Mouse (Mus musculus): ENCODE measurements around the gene Rcan2. TPM values are rescaled to one million over a fixed set of nuclear protein-coding genes. Genes with fewer than 3 reads are reported as not detected.

Gene Rcan2
- total RNA-seq (2021): 100 to 1,000 TPM; 382 to 439 TPM
- 195 and 279 TPM in 2 replicates for polyA plus RNA-seq (2012; rRNA removed)
- long read RNA-seq, transcript Rcan2-204 (5 exons, 1,003 nt): minor isoform, 10 of 363 reads
- long read RNA-seq, transcript Rcan2-206 (5 exons, 2,914 nt): major isoform, 247 of 363 reads
- long read RNA-seq, transcript Rcan2-202 (5 exons, 3,226 nt): minor isoform, 23 of 363 reads
- long read RNA-seq, partial matches to known transcripts: 9 of 363 reads
- long read RNA-seq, other reads (novel, unspliced or antisense): 74 of 363 reads

GRCm38 (mm10) chr17:43801077-43801476, at the start of gene Rcan2:
Gene Rcan2, plus strand, starts transcription at chr17:43801351.
- Histone ChIP-seq H3K27ac (peak within 1 kb of the TSS; percentile 95), H3K27me3 (ENCODE audit: control insufficient read depth, insufficient read depth, low read length) (no peaks in the 10 kb centered on the region), H3K4me3 (peak within 1 kb of the TSS; percentile 69), H3K36me3 (ENCODE audit: control insufficient read depth, insufficient read depth, low read length) (no peaks in the 10 kb centered on the region; the same call in 1 of the 2 replicates), H3K9ac (ENCODE audit: low read depth, low read length) (peak within 1 kb of the TSS; percentile 99), H3K4me1 (ENCODE audit: control insufficient read depth, insufficient read depth, low read length) (peaks cover 2% of the 10 kb centered on the region; the same call in 1 of the 2 replicates), H3K79me2 (replicated peaks; ENCODE audit: control insufficient read depth, insufficient read depth, low read length) (0 out of 2 replicates have a peak, but pooled peaks cover 1% of the 10 kb centered on the region)
- WGBS: 3% methylated on average over 7 of the region's 7 CpGs
- intact Hi-C loops (cut with DNase I): loop anchor here (1.0 to 5.0 kb wide), 3 partner anchors 68 to 236 kb away; no protein-coding TSS in a partner anchor
- DNase-seq: peak; percentile 74 to 75
- no peak for TF ChIP-seq POLR2A (IDR thresholded peaks at IDR 0.05; ENCODE audit: insufficient read depth, low read depth, low read length)
- TF ChIP-seq CTCF (IDR thresholded peaks at IDR 0.05): peak; percentile 85
- TF ChIP-seq EP300 (IDR thresholded peaks at IDR 0.05; ENCODE audit: insufficient read depth, low read depth, low read length): peak; percentile 48; the same call in 1 of the 2 replicates

GRCm38 (mm10) chr17:43752811-43753210, 48.3 kb upstream of the Rcan2 start:
- Histone ChIP-seq H3K4me1 (ENCODE audit: control insufficient read depth, insufficient read depth, low read length) (peaks cover 5% of the 10 kb centered on the region), H3K27me3 (ENCODE audit: control insufficient read depth, insufficient read depth, low read length) (no peaks in the 10 kb centered on the region), H3K36me3 (ENCODE audit: control insufficient read depth, insufficient read depth, low read length) (no peaks in the 10 kb centered on the region), H3K9ac (ENCODE audit: low read depth, low read length) (no peak overlapping the region), H3K79me2 (replicated peaks; ENCODE audit: control insufficient read depth, insufficient read depth, low read length) (no peaks in the 10 kb centered on the region), H3K27ac (no peak overlapping the region), H3K4me3 (no peak overlapping the region)
- no peak for DNase-seq
- no peak for TF ChIP-seq CTCF (IDR thresholded peaks at IDR 0.05)
- no peak for TF ChIP-seq POLR2A (IDR thresholded peaks at IDR 0.05; ENCODE audit: insufficient read depth, low read depth, low read length)
- TF ChIP-seq EP300 (IDR thresholded peaks at IDR 0.05; ENCODE audit: insufficient read depth, low read depth, low read length): no peak
- intact Hi-C loops (cut with DNase I): no loop called here
- WGBS: 74% methylated on average over 1 of the region's 1 CpGs

- Histone ChIP-seq H3K4me3 (no peak overlapping the region), H3K27me3 (ENCODE audit: control insufficient read depth, insufficient read depth, low read length) (no peaks in the 10 kb centered on the region), H3K4me1 (ENCODE audit: control insufficient read depth, insufficient read depth, low read length) (peaks cover 5% of the 10 kb centered on the region), H3K36me3 (ENCODE audit: control insufficient read depth, insufficient read depth, low read length) (no peaks in the 10 kb centered on the region), H3K27ac (no peak overlapping the region), H3K79me2 (replicated peaks; ENCODE audit: control insufficient read depth, insufficient read depth, low read length) (no peaks in the 10 kb centered on the region), H3K9ac (ENCODE audit: low read depth, low read length) (no peak overlapping the region)
- 36% methylated on average over 5 of the region's 5 CpGs for WGBS
- intact Hi-C loops (cut with DNase I): loop anchor here (5.0 kb wide), 1 partner anchor 38 kb away; no protein-coding TSS in a partner anchor
- DNase-seq: no peak
- TF ChIP-seq EP300 (IDR thresholded peaks at IDR 0.05; ENCODE audit: insufficient read depth, low read depth, low read length) (no peak), POLR2A (IDR thresholded peaks at IDR 0.05; ENCODE audit: insufficient read depth, low read depth, low read length) (no peak)
Measured at GRCm38 (mm10) chr17:43754687-43755086, 46.5 kb upstream of the Rcan2 start.

GRCm38 (mm10) chr17:43758607-43759259, 42.4 kb upstream of the Rcan2 start:
- H3K27me3 ChIP-seq (ENCODE audit: control insufficient read depth, insufficient read depth, low read length): no peaks in the 10 kb centered on the region
- no peak overlapping the region for H3K4me3 ChIP-seq
- TF ChIP-seq EP300 (IDR thresholded peaks at IDR 0.05; ENCODE audit: insufficient read depth, low read depth, low read length) (no peak), CTCF (IDR thresholded peaks at IDR 0.05) (peak; percentile 53), POLR2A (IDR thresholded peaks at IDR 0.05; ENCODE audit: insufficient read depth, low read depth, low read length) (no peak)
- H3K79me2 ChIP-seq (replicated peaks; ENCODE audit: control insufficient read depth, insufficient read depth, low read length): no peaks in the 10 kb centered on the region
- DNase-seq: peak; percentile 51 to 55
- H3K36me3 ChIP-seq (ENCODE audit: control insufficient read depth, insufficient read depth, low read length): no peaks in the 10 kb centered on the region
- H3K27ac ChIP-seq: no peak overlapping the region
- no peak overlapping the region for H3K9ac ChIP-seq (ENCODE audit: low read depth, low read length)
- WGBS: 14% methylated on average over 15 of the region's 15 CpGs
- H3K4me1 ChIP-seq (ENCODE audit: control insufficient read depth, insufficient read depth, low read length): peaks cover 5% of the 10 kb centered on the region
- intact Hi-C loops (cut with DNase I): loop anchor here (5.0 kb wide), 1 partner anchor 34 kb away; no protein-coding TSS in a partner anchor

GRCm38 (mm10) chr17:43784531-43784930, 16.6 kb upstream of the Rcan2 start:
- Histone ChIP-seq H3K36me3 (ENCODE audit: control insufficient read depth, insufficient read depth, low read length) (no peaks in the 10 kb centered on the region), H3K27me3 (ENCODE audit: control insufficient read depth, insufficient read depth, low read length) (no peaks in the 10 kb centered on the region), H3K4me3 (no peak overlapping the region), H3K27ac (no peak overlapping the region), H3K79me2 (replicated peaks; ENCODE audit: control insufficient read depth, insufficient read depth, low read length) (no peaks in the 10 kb centered on the region), H3K4me1 (ENCODE audit: control insufficient read depth, insufficient read depth, low read length) (no peaks in the 10 kb centered on the region), H3K9ac (ENCODE audit: low read depth, low read length) (no peak overlapping the region)
- whole genome bisulfite sequencing: 59% methylated on average over 4 of the region's 4 CpGs
- no peak for TF ChIP-seq EP300 (IDR thresholded peaks at IDR 0.05; ENCODE audit: insufficient read depth, low read depth, low read length)
- no peak for TF ChIP-seq CTCF (IDR thresholded peaks at IDR 0.05)
- no peak for TF ChIP-seq POLR2A (IDR thresholded peaks at IDR 0.05; ENCODE audit: insufficient read depth, low read depth, low read length)
- intact Hi-C loops (cut with DNase I): no loop called here
- DNase-seq: peak in 1 of 2 experiments; percentile 34

- no peak for TF ChIP-seq POLR2A (IDR thresholded peaks at IDR 0.05; ENCODE audit: insufficient read depth, low read depth, low read length)
- no peak for TF ChIP-seq EP300 (IDR thresholded peaks at IDR 0.05; ENCODE audit: insufficient read depth, low read depth, low read length)
- no peak for TF ChIP-seq CTCF (IDR thresholded peaks at IDR 0.05)
- Histone ChIP-seq H3K36me3 (ENCODE audit: control insufficient read depth, insufficient read depth, low read length) (no peaks in the 10 kb centered on the region; the same call in 1 of the 2 replicates), H3K4me1 (ENCODE audit: control insufficient read depth, insufficient read depth, low read length) (no peaks in the 10 kb centered on the region; the same call in 1 of the 2 replicates), H3K4me3 (no peak overlapping the region), H3K79me2 (replicated peaks; ENCODE audit: control insufficient read depth, insufficient read depth, low read length) (no peaks in the 10 kb centered on the region), H3K9ac (ENCODE audit: low read depth, low read length) (no peak overlapping the region), H3K27ac (no peak overlapping the region), H3K27me3 (ENCODE audit: control insufficient read depth, insufficient read depth, low read length) (no peaks in the 10 kb centered on the region)
- intact Hi-C loops (cut with DNase I): no loop called here
- 85% methylated on average over 5 of the region's 5 CpGs for WGBS
- no peak for DNase-seq
Measured at GRCm38 (mm10) chr17:43788222-43788621, 12.9 kb upstream of the Rcan2 start.

Measured in heart, adult 2 months (tissue).